Mouse (Mus musculus) lung, embryonic 16.5 days (tissue): ENCODE data around the gene Gm340. TPM values are rescaled to one million over a fixed set of nuclear protein-coding genes. Genes with fewer than 3 reads are reported as not detected.

Experiments used
- ATAC-seq: fragments of 200-750 bp; cut with Nextera tagmentation; 2 replicates; pipeline ENCODE4 v1.8.0; 2017; ENCODE audit warnings: low read depth, mild to moderate bottlenecking, moderate library complexity
- H3K27ac ChIP-seq: fragments of 300-500 bp; sonication (generic); 2 replicates; pipeline ENCODE4 v1.5.1; 2014; ENCODE audit warnings: mild to moderate bottlenecking, control low read depth, low read length
- H3K27me3 ChIP-seq: fragments of 300-500 bp; sonication (generic); 2 replicates; pipeline ENCODE4 v1.6.1; 2014; ENCODE audit warnings: low read depth, low read length, mixed read lengths; ENCODE audit not compliant: control insufficient read depth, insufficient read depth
- H3K36me3 ChIP-seq: fragments of 300-500 bp; sonication (generic); 2 replicates; pipeline ENCODE4 v1.6.1; 2014; ENCODE audit warnings: low read length; ENCODE audit not compliant: control insufficient read depth, insufficient read depth
- H3K4me1 ChIP-seq: fragments of 300-500 bp; sonication (generic); replicated peaks from 2 replicates; pipeline ENCODE4 v1.6.1; 2014; ENCODE audit warnings: low read length, mixed read lengths; ENCODE audit not compliant: control insufficient read depth, insufficient read depth
- H3K4me2 ChIP-seq: fragments of 300-500 bp; sonication (generic); 2 replicates; pipeline ENCODE4 v1.6.1; 2014; ENCODE audit warnings: low read depth, low read length, control low read depth
- H3K4me3 ChIP-seq: fragments of 300-500 bp; sonication (generic); 2 replicates; pipeline ENCODE4 v1.5.1; 2014; ENCODE audit warnings: mild to moderate bottlenecking, low read length, control low read depth
- H3K9ac ChIP-seq: fragments of 300-500 bp; sonication (generic); 2 replicates; pipeline ENCODE4 v1.6.1; 2014; ENCODE audit warnings: low read length, control low read depth
- H3K9me3 ChIP-seq: fragments of 300-500 bp; sonication (generic); 2 replicates; pipeline ENCODE4 v1.6.1; 2016; ENCODE audit warnings: low read length; ENCODE audit not compliant: control insufficient read depth
- WGBS: fragments of 180-500 bp; shearing (Covaris S2); extraction: QIAGEN DNeasy Blood & Tissue Kit; methylation state at CpG from one replicate; pipeline ENCODE4 v1.1.7; 2014; 5-methylcytosine and 5-hydroxymethylcytosine counted together
- microRNA-seq: library from miRNA; unstranded; fragments of <30 nt; microRNA quantifications from one replicate; pipeline ENCODE4, GENCODE M21; 2016
- polyA plus RNA-seq: library from polyadenylated mRNA; unstranded; fragments of >200 nt; fragmentation: Nextera tagmentation; extraction: Ambion mirVana; gene quantifications from 2 replicates; pipeline ENCODE4 v1.2.1, GENCODE M21; 2015

Gm340 gene
- polyA plus RNA-seq, 1 experiment from 2014 or later = 2.1 TPM

GRCm38 (mm10) chr19:41620366-41621092 lies 38.4 kb downstream of the Gm340 start:
- no peaks in the 10 kb centered on the region for H3K9me3 ChIP-seq
- no peak overlapping the region for H3K9ac ChIP-seq
- H3K4me1 ChIP-seq = no peaks in the 10 kb centered on the region
- ATAC-seq = no peak
- H3K4me2 ChIP-seq = no peak overlapping the region
- H3K36me3 ChIP-seq = no peaks in the 10 kb centered on the region
- no peak overlapping the region for H3K4me3 ChIP-seq
- no peaks in the 10 kb centered on the region for H3K27me3 ChIP-seq
- WGBS = 78% methylated on average over 14 of the region's 14 CpGs
- H3K27ac ChIP-seq = no peak overlapping the region

- ATAC-seq = no peak
- 71% methylated on average over 11 of the region's 11 CpGs for WGBS
- Histone ChIP-seq H3K4me2 (no peak overlapping the region), H3K27ac (no peak overlapping the region), H3K4me1 (no peaks in the 10 kb centered on the region), H3K27me3 (no peaks in the 10 kb centered on the region), H3K36me3 (no peaks in the 10 kb centered on the region), H3K4me3 (no peak overlapping the region), H3K9me3 (no peaks in the 10 kb centered on the region), H3K9ac (no peak overlapping the region)
Measured at GRCm38 (mm10) chr19:41628970-41629369, 46.8 kb downstream of the Gm340 start.

GRCm38 (mm10) chr19:41629532-41629931 lies 47.4 kb downstream of the Gm340 start:
- Histone ChIP-seq H3K4me3 (no peak overlapping the region), H3K9me3 (no peaks in the 10 kb centered on the region), H3K27ac (no peak overlapping the region), H3K4me1 (no peaks in the 10 kb centered on the region), H3K9ac (no peak overlapping the region), H3K4me2 (no peak overlapping the region), H3K27me3 (no peaks in the 10 kb centered on the region), H3K36me3 (no peaks in the 10 kb centered on the region)
- peak; percentile 17; the same call in 1 of the 2 replicates for ATAC-seq
- WGBS = 37% methylated on average over 5 of the region's 5 CpGs

GRCm38 (mm10) chr19:41634099-41634498 lies 51.9 kb downstream of the Gm340 start:
- ATAC-seq = no peak
- Histone ChIP-seq H3K27me3 (no peaks in the 10 kb centered on the region), H3K4me3 (no peak overlapping the region), H3K27ac (no peak overlapping the region), H3K9ac (no peak overlapping the region), H3K4me2 (no peak overlapping the region), H3K9me3 (no peaks in the 10 kb centered on the region), H3K36me3 (no peaks in the 10 kb centered on the region), H3K4me1 (no peaks in the 10 kb centered on the region)
- 72% methylated on average over 10 of the region's 10 CpGs for WGBS

- no peak overlapping the region for H3K4me2 ChIP-seq
- 69% methylated on average over 6 of the region's 6 CpGs for WGBS
- no peak overlapping the region for H3K4me3 ChIP-seq
- H3K9ac ChIP-seq = no peak overlapping the region
- no peaks in the 10 kb centered on the region for H3K27me3 ChIP-seq
- no peaks in the 10 kb centered on the region for H3K36me3 ChIP-seq
- no peak for ATAC-seq
- no peak overlapping the region for H3K27ac ChIP-seq
- H3K4me1 ChIP-seq = no peaks in the 10 kb centered on the region
- no peaks in the 10 kb centered on the region for H3K9me3 ChIP-seq
Measured at GRCm38 (mm10) chr19:41634999-41635398, 52.8 kb downstream of the Gm340 start.

Small RNAs within 50 kb of the gene (microRNA-seq; reads per million reads assigned to microRNA genes)
- gene Mir8091 = not detected

Other genes with a start within 250 kb of the Gm340 start
- gene Pik3ap1, start 197.3 kb upstream of the Gm340 start, polyA plus RNA-seq = 3.1 and 4.1 TPM in 2 replicates
- gene Lcor, start 99.7 kb upstream of the Gm340 start, polyA plus RNA-seq = 10.7 and 11.4 TPM in 2 replicates
- gene Slit1, start 161.3 kb downstream of the Gm340 start, polyA plus RNA-seq = 0.11 and 0.14 TPM in 2 replicates
- gene Arhgap19, start 219.7 kb downstream of the Gm340 start, polyA plus RNA-seq = 26.8 and 28.6 TPM in 2 replicates
- 8.2 and 9.1 TPM in 2 replicates for gene Frat1, start 247.6 kb downstream of the Gm340 start, polyA plus RNA-seq